Mouse (Mus musculus): ENCODE results near the gene Tmem206. TPM values are rescaled to one million over a fixed set of nuclear protein-coding genes. Genes with fewer than 3 reads are reported as not detected.

Gene Tmem206
- polyA plus RNA-seq, 1 experiment: 22.2 TPM

DNA sequence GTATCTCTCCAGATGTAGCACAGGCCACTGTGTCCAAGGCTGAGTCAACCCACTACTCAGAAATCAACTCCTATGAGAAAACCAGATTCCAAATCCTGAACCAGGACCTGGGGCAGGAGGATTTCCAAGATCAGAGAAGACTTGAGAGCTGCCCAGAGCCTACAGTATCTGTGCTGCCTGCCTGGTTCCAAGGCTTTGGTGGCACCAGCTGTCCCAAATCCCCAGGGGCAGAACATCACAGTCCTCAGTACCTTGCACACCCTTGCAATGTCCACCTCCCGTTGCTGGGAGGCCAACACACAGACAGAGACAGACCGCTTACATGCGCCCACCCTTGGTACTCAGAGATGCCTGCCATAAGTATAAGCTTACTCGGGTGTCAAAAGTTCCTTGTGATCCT lies 27.4 kb upstream of the Tmem206 start:
- H3K4me1 ChIP-seq (ENCODE audit: control insufficient read depth, insufficient read depth, low read length): 0 out of 2 replicates have a peak, but pooled peaks cover 4% of the 10 kb centered on the region
- H3K27me3 ChIP-seq (replicated peaks; ENCODE audit: control insufficient read depth, insufficient read depth, low read length): no peaks in the 10 kb centered on the region
- WGBS: 93% methylated on average over 4 of the region's 4 CpGs
- no peak overlapping the region for H3K4me3 ChIP-seq (ENCODE audit: insufficient read depth, low read depth, low read length)
- no peak overlapping the region for H3K27ac ChIP-seq (ENCODE audit: insufficient read depth, low read depth, low read length)
- no peak for TF ChIP-seq POLR2A (IDR thresholded peaks at IDR 0.05; ENCODE audit: low read depth, low read length)
- no peak for TF ChIP-seq CTCF (conservative IDR thresholded peaks at IDR 0.05; ENCODE audit: insufficient read depth, insufficient read length, low read depth, low read length)
- H3K36me3 ChIP-seq (ENCODE audit: control insufficient read depth, insufficient read depth, low read length): no peaks in the 10 kb centered on the region
- no peak for DNase-seq

DNA sequence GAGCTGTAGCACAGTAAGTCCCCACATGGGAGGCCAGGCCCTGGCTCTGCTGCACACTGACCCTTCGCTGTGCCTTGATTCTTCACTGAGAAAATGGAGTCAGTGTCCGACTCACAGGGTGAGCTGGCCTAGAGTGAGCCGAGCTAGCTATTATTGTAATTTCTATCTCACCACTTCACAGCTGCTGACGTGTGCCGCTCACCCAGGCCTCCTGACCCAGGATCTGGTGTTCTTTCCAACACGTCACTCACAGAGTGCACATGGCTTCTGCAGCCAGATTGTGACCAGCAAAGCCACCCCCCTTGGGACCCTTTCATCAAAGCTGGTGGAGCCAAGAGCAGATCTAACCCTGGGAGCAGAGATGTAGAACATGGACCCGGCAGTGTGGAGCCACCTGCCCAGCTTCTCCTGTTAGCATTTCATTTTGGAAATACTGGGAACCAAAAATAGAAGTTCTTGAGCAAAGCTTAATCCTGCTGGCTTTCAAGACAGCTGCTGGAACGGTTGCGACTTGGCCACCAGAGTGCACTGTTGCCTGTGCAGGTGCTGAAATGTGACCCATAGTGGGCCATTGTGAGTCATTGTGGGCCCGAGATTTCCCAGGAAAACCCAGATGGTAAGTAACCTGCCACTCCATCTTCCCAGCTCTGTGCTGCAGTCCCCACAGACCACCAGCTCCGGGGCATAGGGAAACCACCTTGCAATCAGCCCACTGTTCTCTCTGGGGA lies 26.3 kb upstream of the Tmem206 start:
- H3K4me1 ChIP-seq (ENCODE audit: control insufficient read depth, insufficient read depth, low read length): 0 out of 2 replicates have a peak, but pooled peaks cover under 1% of the 10 kb centered on the region
- TF ChIP-seq POLR2A (IDR thresholded peaks at IDR 0.05; ENCODE audit: low read depth, low read length) (no peak), CTCF (conservative IDR thresholded peaks at IDR 0.05; ENCODE audit: insufficient read depth, insufficient read length, low read depth, low read length) (peak; percentile 71)
- peak; percentile 43 for DNase-seq
- WGBS: 56% methylated on average over 11 of the region's 11 CpGs
- no peaks in the 10 kb centered on the region for H3K36me3 ChIP-seq (ENCODE audit: control insufficient read depth, insufficient read depth, low read length)
- no peak overlapping the region for H3K27ac ChIP-seq (ENCODE audit: insufficient read depth, low read depth, low read length)
- no peaks in the 10 kb centered on the region for H3K27me3 ChIP-seq (replicated peaks; ENCODE audit: control insufficient read depth, insufficient read depth, low read length)
- H3K4me3 ChIP-seq (ENCODE audit: insufficient read depth, low read depth, low read length): no peak overlapping the region

DNA sequence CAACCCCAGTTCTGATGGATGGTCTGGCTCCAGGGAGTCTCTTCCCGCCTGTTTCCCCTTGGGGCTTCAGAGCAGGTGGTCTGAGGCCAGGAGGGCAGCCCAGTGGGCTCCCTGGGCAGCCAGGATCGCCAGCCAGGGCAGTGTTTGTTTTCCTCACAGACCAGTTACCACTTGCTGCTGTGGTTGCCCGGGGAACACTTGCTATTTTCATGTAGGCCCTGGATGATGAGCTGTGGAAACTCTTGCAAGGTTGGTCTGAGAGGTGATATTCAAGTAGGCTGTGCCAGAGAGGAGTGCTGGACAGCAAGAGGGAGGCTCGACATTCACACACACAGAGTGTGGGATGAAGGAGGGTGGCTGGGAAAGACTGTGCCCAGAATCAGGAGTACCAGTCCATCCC lies 23.8 kb upstream of the Tmem206 start:
- TF ChIP-seq POLR2A (IDR thresholded peaks at IDR 0.05; ENCODE audit: low read depth, low read length) (no peak), CTCF (conservative IDR thresholded peaks at IDR 0.05; ENCODE audit: insufficient read depth, insufficient read length, low read depth, low read length) (no peak)
- no peak overlapping the region for H3K4me3 ChIP-seq (ENCODE audit: insufficient read depth, low read depth, low read length)
- no peak overlapping the region for H3K27ac ChIP-seq (ENCODE audit: insufficient read depth, low read depth, low read length)
- H3K36me3 ChIP-seq (ENCODE audit: control insufficient read depth, insufficient read depth, low read length): no peaks in the 10 kb centered on the region
- DNase-seq: no peak
- 62% methylated on average over 4 of the region's 4 CpGs for WGBS
- no peaks in the 10 kb centered on the region for H3K4me1 ChIP-seq (ENCODE audit: control insufficient read depth, insufficient read depth, low read length)
- H3K27me3 ChIP-seq (replicated peaks; ENCODE audit: control insufficient read depth, insufficient read depth, low read length): no peaks in the 10 kb centered on the region

- TF ChIP-seq POLR2A (IDR thresholded peaks at IDR 0.05; ENCODE audit: low read depth, low read length): no peak
- no peaks in the 10 kb centered on the region for H3K4me1 ChIP-seq (ENCODE audit: control insufficient read depth, insufficient read depth, low read length)
- H3K4me3 ChIP-seq (ENCODE audit: insufficient read depth, low read depth, low read length): no peak overlapping the region
- no peaks in the 10 kb centered on the region for H3K36me3 ChIP-seq (ENCODE audit: control insufficient read depth, insufficient read depth, low read length)
- 83% methylated on average over 3 of the region's 3 CpGs for WGBS
- no peak for DNase-seq
- H3K27ac ChIP-seq (ENCODE audit: insufficient read depth, low read depth, low read length): no peak overlapping the region
- H3K27me3 ChIP-seq (replicated peaks; ENCODE audit: control insufficient read depth, insufficient read depth, low read length): no peaks in the 10 kb centered on the region
These were observed 22.0 kb upstream of the Tmem206 start for GRCm38 (mm10) chr1:191303736-191304135.

DNA sequence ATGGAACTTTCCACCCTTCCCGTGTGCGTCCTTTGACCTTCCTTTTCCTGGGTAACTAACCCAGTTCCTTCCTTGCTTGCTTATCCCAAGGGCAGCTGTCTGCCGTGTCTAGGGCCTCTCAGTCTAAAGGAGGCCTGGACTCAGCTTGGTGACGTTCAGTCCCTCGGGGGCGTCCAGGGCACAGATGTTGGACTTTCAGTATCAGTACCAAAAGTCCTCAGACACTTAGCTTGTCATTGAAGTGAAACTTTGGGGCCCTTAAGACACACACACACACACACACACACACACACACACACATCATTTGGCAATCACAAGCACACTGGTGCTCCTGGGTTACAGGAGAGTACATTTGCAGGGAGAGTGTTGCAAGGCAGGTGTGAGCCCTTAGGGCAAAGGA lies 21.5 kb upstream of the Tmem206 start:
- no peaks in the 10 kb centered on the region for H3K27me3 ChIP-seq (replicated peaks; ENCODE audit: control insufficient read depth, insufficient read depth, low read length)
- no peaks in the 10 kb centered on the region for H3K4me1 ChIP-seq (ENCODE audit: control insufficient read depth, insufficient read depth, low read length)
- H3K27ac ChIP-seq (ENCODE audit: insufficient read depth, low read depth, low read length): no peak overlapping the region
- TF ChIP-seq POLR2A (IDR thresholded peaks at IDR 0.05; ENCODE audit: low read depth, low read length): no peak
- TF ChIP-seq CTCF (conservative IDR thresholded peaks at IDR 0.05; ENCODE audit: insufficient read depth, insufficient read length, low read depth, low read length): no peak
- DNase-seq: no peak
- WGBS: 63% methylated on average over 6 of the region's 6 CpGs
- H3K36me3 ChIP-seq (ENCODE audit: control insufficient read depth, insufficient read depth, low read length): no peaks in the 10 kb centered on the region
- no peak overlapping the region for H3K4me3 ChIP-seq (ENCODE audit: insufficient read depth, low read depth, low read length)

DNA sequence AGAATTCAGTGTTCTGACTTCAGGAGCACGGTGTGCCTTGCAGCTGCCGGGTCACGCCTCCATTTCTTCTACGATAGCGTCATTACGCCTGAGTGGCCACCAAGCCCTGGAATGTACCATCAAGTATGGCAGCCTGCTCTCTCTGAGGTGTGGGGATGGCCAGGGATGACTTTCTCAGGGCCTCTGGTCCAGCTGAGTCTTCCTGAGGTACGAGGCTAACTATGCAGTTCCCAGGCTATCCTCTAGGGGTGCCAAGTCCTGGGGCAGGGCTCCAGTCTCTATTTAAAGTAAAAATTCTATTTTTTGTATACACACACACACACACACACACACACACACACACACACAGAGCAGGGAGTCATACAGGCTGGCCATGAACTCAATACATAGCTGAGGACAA lies 20.1 kb upstream of the Tmem206 start:
- Histone ChIP-seq H3K4me3 (ENCODE audit: insufficient read depth, low read depth, low read length) (no peak overlapping the region), H3K27me3 (replicated peaks; ENCODE audit: control insufficient read depth, insufficient read depth, low read length) (no peaks in the 10 kb centered on the region), H3K27ac (ENCODE audit: insufficient read depth, low read depth, low read length) (no peak overlapping the region), H3K36me3 (ENCODE audit: control insufficient read depth, insufficient read depth, low read length) (no peaks in the 10 kb centered on the region), H3K4me1 (ENCODE audit: control insufficient read depth, insufficient read depth, low read length) (no peaks in the 10 kb centered on the region)
- TF ChIP-seq CTCF (conservative IDR thresholded peaks at IDR 0.05; ENCODE audit: insufficient read depth, insufficient read length, low read depth, low read length) (peak; percentile 48; the same call in 1 of the 2 replicates), POLR2A (IDR thresholded peaks at IDR 0.05; ENCODE audit: low read depth, low read length) (no peak)
- DNase-seq: no peak
- WGBS: 57% methylated on average over 7 of the region's 7 CpGs

GRCm38 (mm10) chr1:191306316-191306715 lies 19.4 kb upstream of the Tmem206 start:
- Histone ChIP-seq H3K36me3 (ENCODE audit: control insufficient read depth, insufficient read depth, low read length) (no peaks in the 10 kb centered on the region), H3K4me1 (ENCODE audit: control insufficient read depth, insufficient read depth, low read length) (no peaks in the 10 kb centered on the region), H3K27me3 (replicated peaks; ENCODE audit: control insufficient read depth, insufficient read depth, low read length) (no peaks in the 10 kb centered on the region), H3K27ac (ENCODE audit: insufficient read depth, low read depth, low read length) (no peak overlapping the region), H3K4me3 (ENCODE audit: insufficient read depth, low read depth, low read length) (no peak overlapping the region)
- WGBS: 67% methylated on average over 9 of the region's 9 CpGs
- DNase-seq: no peak
- TF ChIP-seq CTCF (conservative IDR thresholded peaks at IDR 0.05; ENCODE audit: insufficient read depth, insufficient read length, low read depth, low read length) (0 out of 2 replicates have a peak, but pooled peaks have one; percentile 25), POLR2A (IDR thresholded peaks at IDR 0.05; ENCODE audit: low read depth, low read length) (no peak)

Data from kidney, adult 2 months (tissue).